Mouse (Mus musculus) ZHBTc4 (cell line): ENCODE measurements around the gene Plekha7.
A peak's percentile ranks its signal among the peaks of the same experiment; 100 is the strongest.

Experiments
- DNase-seq: peaks from one replicate; pipeline ENCODE4 v3.0.0-alpha.2; 2011; ENCODE audit warnings: low read depth, low spot score

The Plekha7 gene

DNA sequence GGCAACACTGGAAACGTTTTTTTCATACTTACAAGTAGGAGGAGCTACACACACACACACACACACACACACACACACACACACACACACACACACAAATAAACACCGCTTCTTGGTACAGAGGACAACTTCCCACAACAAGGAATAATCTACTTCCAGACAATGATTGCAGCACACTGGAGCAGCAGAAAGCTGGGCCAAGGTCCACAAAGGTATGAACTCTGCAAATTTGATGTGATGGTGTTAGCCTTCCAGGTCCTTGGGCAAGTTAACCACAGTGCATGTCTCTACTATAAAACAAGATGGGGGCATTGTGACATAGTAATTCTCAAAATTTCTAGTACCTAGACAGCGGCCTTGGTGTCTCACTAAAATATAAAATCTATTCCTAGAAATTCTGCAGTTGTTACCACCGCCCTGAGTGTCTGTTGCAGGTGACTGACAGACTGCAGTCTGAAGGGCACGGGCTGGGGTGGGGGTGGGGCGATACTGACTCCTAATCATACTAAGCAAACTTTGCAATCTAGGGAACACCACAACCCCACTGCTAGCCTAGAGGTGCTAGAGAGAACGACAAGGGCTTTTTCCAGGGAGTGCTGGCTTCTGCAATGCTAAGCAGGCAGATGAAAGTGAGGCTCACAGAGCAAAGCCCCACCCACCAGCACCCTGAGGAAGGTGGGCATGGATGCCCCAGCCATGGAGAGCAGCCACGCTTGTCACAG, 85.7 kb downstream of the Plekha7 start:
- DNase-seq: peak; percentile 79

DNA sequence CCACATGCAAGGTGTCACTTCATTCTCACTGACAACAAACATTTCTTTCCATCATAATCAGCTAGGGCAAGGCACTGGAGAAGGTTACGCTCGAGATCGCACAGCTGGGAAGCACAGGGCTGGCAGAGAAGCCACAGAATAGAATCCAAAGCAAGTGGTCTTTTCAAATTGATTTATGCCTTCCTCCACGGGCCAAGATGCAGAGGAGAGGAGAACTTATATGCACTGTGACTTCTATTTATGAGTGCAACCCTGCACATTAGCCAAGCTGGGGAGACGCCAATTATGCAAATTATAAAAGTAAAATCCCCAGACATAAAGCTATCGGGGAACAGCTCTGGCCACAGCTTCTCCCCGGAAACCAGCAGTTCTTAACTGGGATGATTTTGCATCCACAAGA, 86.3 kb downstream of the Plekha7 start:
- DNase-seq: no peak

- DNase-seq: peak; percentile 83
Measured at GRCm38 (mm10) chr7:116220103-116220707, 88.0 kb downstream of the Plekha7 start.

- DNase-seq: no peak
Measured at GRCm38 (mm10) chr7:116217747-116218146, 90.4 kb downstream of the Plekha7 start.

DNA sequence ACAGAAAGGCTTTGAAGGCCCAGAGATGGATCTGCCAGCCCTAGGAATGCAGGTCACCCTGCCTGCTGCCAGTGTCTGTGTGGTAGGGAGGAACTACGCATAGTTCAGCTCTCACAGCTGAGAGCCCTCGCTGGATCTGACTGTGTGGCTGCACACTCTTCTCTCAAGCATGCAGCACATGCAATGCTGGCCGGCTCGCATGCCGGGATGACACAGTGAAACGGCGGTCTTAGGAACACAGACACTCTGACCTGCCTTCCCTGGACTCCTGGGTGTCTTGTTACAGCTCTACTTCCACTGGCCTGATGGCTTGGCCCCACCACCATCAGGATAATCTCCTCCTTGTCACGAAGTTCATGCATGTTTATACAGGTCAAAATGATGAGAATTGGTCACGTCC, 96.3 kb downstream of the Plekha7 start:
- DNase-seq: no peak

GRCm38 (mm10) chr7:116209926-116210631, 98.1 kb downstream of the Plekha7 start:
- no peak for DNase-seq

GRCm38 (mm10) chr7:116208880-116209279, 99.3 kb downstream of the Plekha7 start:
- no peak for DNase-seq

GRCm38 (mm10) chr7:116206806-116207571, 101.2 kb downstream of the Plekha7 start:
- DNase-seq: peak; percentile 76

DNA sequence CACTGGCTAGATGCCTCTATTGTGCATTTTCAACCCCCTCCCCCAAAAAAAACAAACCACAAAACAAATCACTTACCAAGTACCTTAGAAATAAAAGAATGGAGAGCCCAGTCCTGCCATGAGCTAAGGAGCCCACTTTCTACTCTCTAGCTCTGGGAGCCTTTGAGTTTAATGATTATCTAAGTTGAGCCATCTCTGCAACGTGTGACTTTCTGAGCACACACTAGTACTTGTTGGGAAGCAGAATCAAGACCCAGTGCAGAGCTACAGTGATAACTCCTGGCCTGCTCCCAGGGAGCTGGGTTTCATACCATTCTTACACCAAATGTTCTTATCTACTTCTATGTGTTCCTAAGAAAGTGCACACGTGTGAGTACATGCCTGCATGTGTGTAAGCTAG, 102.7 kb downstream of the Plekha7 start:
- no peak for DNase-seq

GRCm38 (mm10) chr7:116202033-116202681, 106.0 kb downstream of the Plekha7 start:
- no peak for DNase-seq

DNA sequence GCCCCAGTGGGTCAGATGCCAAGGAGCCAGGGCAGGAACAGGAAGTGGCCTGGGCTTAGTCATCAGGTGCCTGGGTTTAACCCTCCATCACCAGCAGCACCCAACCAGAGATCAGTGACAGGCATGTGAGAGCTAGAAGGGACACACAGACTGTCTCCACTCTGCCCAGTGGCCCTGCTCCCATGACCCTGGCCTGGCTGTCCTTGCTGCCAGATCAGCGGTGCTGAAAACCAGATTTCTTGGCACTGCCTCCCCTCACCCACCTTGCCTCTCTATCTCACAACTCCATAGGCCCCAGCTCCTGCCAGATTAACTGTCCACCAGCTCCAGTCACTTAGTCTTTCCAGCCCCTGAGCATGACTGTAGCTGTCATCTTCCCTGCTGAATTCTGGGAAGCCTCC, 107.2 kb downstream of the Plekha7 start:
- no peak for DNase-seq

DNA sequence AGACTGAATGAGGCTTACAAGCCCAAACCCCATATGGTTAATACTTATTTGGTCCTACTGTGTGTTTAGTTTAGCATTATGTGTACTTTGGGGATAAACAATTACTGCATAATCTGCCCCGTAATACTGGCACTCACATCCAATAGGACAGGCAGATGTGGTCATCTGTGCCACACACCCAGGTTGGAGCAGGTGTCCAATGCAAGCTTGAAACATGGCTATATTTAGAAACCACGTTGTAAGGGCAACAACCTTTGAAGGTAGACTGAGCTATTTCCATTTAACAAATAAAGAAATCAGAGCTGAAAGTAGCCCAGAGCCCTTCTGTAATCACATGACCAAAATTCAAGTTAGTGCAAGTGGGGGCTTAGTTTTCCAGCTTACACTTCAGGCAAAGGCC, 107.6 kb downstream of the Plekha7 start:
- DNase-seq: no peak

- peak; percentile 49 for DNase-seq
Measured at GRCm38 (mm10) chr7:116198902-116199301, 109.3 kb downstream of the Plekha7 start.

DNA sequence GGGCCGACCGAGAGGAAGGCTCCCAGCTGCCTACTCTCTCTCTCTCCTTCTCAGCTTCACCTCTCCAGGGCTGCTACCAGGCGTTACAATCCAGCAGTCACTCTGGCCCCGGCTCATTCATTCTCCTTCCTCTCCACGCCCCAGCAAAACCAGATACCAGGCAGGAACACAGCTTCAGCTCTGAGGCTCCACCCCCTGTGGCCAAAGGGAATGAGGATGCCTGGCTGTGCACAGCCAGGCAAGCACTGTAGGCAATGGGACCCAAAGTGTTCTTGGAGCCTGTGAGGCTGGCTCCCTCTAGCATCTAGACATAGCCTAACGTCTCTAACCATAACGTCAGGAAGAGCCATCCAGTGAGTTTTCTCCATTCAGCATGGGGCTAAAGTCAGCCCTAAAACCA, 109.8 kb downstream of the Plekha7 start:
- DNase-seq: peak; percentile 71

DNA sequence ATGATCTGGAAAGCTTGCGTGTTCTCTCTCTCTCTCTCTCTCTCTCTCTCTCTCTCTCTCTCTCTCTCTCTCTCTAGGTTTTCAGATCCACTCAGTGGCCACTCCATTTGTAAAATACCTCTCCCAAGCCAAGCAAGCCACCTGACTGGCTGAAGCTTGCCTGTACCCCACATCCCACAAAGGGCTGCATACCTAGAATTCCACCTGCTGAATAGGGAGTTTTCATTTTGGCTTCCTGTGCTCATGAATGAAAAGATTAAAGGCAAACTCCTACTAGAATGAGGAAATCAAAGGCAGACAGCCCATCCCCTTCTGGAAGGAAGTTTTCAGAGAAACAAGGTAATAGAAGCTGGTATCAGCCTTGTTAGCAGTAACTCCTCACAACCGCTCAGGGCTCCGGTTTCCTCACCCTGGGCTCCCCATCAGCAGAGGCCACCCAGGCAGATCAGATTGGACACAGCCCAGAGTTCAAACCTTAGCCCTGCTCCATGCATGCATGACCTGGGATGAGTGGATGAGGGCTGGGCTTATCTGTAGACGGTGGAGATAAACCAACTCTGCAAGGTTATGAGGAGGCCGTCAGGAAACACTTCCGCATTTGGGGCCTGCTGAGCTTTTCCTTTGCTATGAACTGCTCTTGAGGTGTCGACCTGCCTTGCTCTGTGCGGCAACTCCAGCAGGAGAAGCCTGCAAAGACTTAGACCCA, 111.0 kb downstream of the Plekha7 start:
- DNase-seq: peak; percentile 72

DNA sequence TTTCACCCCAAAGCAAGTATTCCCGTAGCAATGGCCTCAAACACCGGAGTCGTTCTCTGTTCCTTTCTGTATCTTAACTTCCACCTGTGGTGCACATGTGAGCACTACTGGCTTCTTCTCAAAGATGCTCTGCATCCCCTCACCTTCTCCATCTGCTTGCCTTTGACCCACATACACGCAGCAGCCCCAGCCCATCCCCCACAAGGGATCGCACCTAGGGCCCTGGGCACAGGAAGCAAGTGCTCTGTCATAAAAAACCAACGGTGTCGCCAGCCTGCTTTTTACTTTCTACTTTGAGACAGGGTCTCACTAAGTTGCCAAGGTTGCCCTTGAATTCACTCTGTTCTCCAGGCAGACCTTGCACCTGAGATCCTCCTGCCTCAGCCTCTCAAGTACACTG, 113.2 kb downstream of the Plekha7 start:
- no peak for DNase-seq

- no peak for DNase-seq
Measured at GRCm38 (mm10) chr7:116192966-116193365, 115.2 kb downstream of the Plekha7 start.

DNA sequence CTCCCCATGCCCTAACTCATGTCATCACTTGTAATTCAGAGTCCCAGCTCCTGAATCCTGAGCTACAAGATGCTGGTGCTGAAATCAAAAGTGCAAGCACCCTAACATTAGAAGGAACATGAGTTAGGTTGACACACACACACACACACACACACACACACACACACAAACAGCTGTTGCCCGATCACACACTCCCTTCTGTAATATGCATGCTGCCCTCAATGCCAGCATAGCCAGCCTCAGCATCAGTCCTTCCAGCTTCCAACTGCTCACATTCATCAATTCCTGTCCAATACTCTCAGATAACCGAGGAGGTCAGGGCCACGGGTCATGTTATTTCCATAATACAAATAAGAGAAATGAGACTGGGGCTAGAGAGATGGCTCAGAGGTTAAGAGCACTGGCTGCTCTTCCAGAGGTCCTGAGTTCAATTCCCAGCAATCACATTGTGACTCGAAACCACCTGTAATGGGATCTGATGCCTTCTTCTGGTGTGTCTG, 116.0 kb downstream of the Plekha7 start:
- DNase-seq: no peak

DNA sequence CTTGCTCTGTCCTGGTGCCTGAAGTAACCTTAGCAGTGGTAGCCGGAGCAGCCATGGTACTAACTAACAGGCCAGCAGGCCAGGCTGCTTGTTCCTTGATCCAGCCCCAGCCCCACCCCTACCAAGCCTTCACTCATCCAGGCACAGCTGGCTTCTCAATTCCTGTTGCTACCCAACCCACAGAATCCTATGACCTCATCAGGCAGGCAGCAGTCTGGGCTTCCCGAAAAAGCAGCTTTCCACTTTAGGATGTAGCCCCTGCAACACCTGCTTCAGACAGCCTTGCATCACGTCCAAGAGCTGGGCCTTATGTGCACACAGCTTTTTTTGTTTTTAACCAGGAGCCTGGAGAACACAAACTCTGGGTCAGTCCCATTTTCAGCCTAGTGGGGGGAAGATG, 117.0 kb downstream of the Plekha7 start:
- DNase-seq: no peak

GRCm38 (mm10) chr7:116189708-116190107, 118.5 kb downstream of the Plekha7 start:
- DNase-seq: no peak

DNA sequence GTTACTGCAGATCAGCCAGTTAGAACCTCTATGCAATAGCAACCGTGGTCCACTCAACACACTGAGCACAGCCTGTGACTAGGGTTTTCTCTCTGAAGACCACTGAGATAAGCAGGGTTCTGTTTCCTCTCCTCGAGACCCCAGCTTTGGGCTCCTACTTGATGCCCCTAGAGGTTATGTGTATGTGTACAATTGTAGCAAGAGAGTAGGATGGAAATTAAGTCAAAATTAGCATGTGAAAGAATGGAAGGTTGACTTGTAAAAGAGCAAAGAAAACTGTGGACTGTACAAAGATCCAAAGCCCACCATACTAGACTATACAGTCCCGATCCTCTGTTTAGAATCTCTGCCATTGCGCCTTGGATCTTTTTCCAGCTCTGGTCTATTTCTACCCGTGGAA, 119.8 kb downstream of the Plekha7 start:
- peak; percentile 34 for DNase-seq
